Mouse (Mus musculus) adrenal gland, adult 2 months (tissue): ENCODE results near the gene Olfr15. TPM values are rescaled to one million over a fixed set of nuclear protein-coding genes. Genes with fewer than 3 reads are reported as not detected.
"Not testable (repeated sequence)": the region's sequence is repeated elsewhere in the genome, so short reads cannot be mapped to it uniquely, and the experiment has no call there.

Experiments used
- DNase-seq: peaks from one replicate; pipeline ENCODE4 v3.0.0; 2021
- long read RNA-seq: library from polyadenylated mRNA; stranded (forward); transcript quantifications from one replicate; pipeline ENCODE4 v2.0.0, GENCODE M21; 2021
- polyA plus RNA-seq: library from polyadenylated mRNA; depleted of rRNA; stranded (reverse); fragments of >200 nt; gene quantifications from 2 replicates; pipeline ENCODE4 v1.2.3, GENCODE M21; 2012; rRNA removed
- total RNA-seq, 2 experiments: library from RNA; stranded (reverse); gene quantifications; 2 replicates each; pipeline ENCODE4 v1.2.3; 2021

The Olfr15 gene
- total RNA-seq (not detected), polyA plus RNA-seq (not detected in 2 replicates)
- long read RNA-seq: 0 reads

- DNase-seq: no peak
These were observed at the start of gene Olfr15 for GRCm38 (mm10) chr16:3830588-3831109. Gene Olfr15 (plus strand): TSS chr16:3830878.

- DNase-seq: no peak
These were observed 49.4 kb upstream of the Olfr15 start for GRCm38 (mm10) chr16:3781237-3781636.

- no peak for DNase-seq
These were observed 42.3 kb upstream of the Olfr15 start for GRCm38 (mm10) chr16:3788394-3788793.

GRCm38 (mm10) chr16:3808176-3808575 is 22.5 kb upstream of the Olfr15 start:
- no peak for DNase-seq

GRCm38 (mm10) chr16:3814667-3815066 is 16.0 kb upstream of the Olfr15 start:
- not testable (repeated sequence) for DNase-seq

- DNase-seq: no peak
These were observed 10.5 kb upstream of the Olfr15 start for GRCm38 (mm10) chr16:3820202-3820601.

GRCm38 (mm10) chr16:3828021-3828420 is 2.7 kb upstream of the Olfr15 start:
- no peak for DNase-seq

- no peak for DNase-seq
These were observed 951 bp upstream of the Olfr15 start for GRCm38 (mm10) chr16:3829727-3830126.

GRCm38 (mm10) chr16:3835461-3835860 is 4.8 kb downstream of the Olfr15 start:
- no peak for DNase-seq

GRCm38 (mm10) chr16:3839157-3839885 is 8.6 kb downstream of the Olfr15 start:
- peak; percentile 51 for DNase-seq

GRCm38 (mm10) chr16:3842989-3843388 is 12.3 kb downstream of the Olfr15 start:
- no peak for DNase-seq

GRCm38 (mm10) chr16:3843796-3844195 is 13.1 kb downstream of the Olfr15 start:
- no peak for DNase-seq

- DNase-seq: peak; percentile 97
These were observed 16.2 kb downstream of the Olfr15 start, which contains the start of gene Zfp174 for GRCm38 (mm10) chr16:3846711-3847518. Gene Zfp174 (plus strand): TSS chr16:3847268.

- no peak for DNase-seq
These were observed 17.2 kb downstream of the Olfr15 start for GRCm38 (mm10) chr16:3847871-3848270.

- DNase-seq: no peak
These were observed 17.7 kb downstream of the Olfr15 start for GRCm38 (mm10) chr16:3848416-3848815.

GRCm38 (mm10) chr16:3851301-3851700 is 20.6 kb downstream of the Olfr15 start:
- DNase-seq: peak; percentile 89

- no peak for DNase-seq
These were observed 21.9 kb downstream of the Olfr15 start for GRCm38 (mm10) chr16:3852586-3852985.

- no peak for DNase-seq
These were observed 23.9 kb downstream of the Olfr15 start for GRCm38 (mm10) chr16:3854437-3855182.

- no peak for DNase-seq
These were observed 25.1 kb downstream of the Olfr15 start for GRCm38 (mm10) chr16:3855776-3856175.

GRCm38 (mm10) chr16:3859254-3859653 is 28.6 kb downstream of the Olfr15 start:
- DNase-seq: no peak

- no peak for DNase-seq
These were observed 41.1 kb downstream of the Olfr15 start for GRCm38 (mm10) chr16:3871815-3872214.
